Mouse (Mus musculus) heart, postnatal 4 days (tissue): ENCODE data around the gene Apon. TPM values are rescaled to one million over a fixed set of nuclear protein-coding genes. Genes with fewer than 3 reads are reported as not detected.
"Not testable (repeated sequence)": the region's sequence is repeated elsewhere in the genome, so short reads cannot be mapped to it uniquely, and the experiment has no call there.

ENCODE experiments used
- DNase-seq: peaks from one replicate; pipeline ENCODE4 v3.0.0; 2021
- total RNA-seq, 2 experiments: library from RNA; stranded (reverse); gene quantifications; 2 replicates each; pipeline ENCODE4 v1.2.3; 2021

The Apon gene
- total RNA-seq = under 1 TPM in 1 of 2 experiments, not detected in 1; 0.29 TPM

GRCm38 (mm10) chr10:128253677-128254255 lies at the start of gene Apon:
TSS of gene Apon (plus strand) at chr10:128254096.
- no peak for DNase-seq

- DNase-seq = no peak
These were observed 49.0 kb upstream of the Apon start for GRCm38 (mm10) chr10:128204941-128205340.

- no peak for DNase-seq
These were observed 45.6 kb upstream of the Apon start for GRCm38 (mm10) chr10:128208326-128208725.

DNA sequence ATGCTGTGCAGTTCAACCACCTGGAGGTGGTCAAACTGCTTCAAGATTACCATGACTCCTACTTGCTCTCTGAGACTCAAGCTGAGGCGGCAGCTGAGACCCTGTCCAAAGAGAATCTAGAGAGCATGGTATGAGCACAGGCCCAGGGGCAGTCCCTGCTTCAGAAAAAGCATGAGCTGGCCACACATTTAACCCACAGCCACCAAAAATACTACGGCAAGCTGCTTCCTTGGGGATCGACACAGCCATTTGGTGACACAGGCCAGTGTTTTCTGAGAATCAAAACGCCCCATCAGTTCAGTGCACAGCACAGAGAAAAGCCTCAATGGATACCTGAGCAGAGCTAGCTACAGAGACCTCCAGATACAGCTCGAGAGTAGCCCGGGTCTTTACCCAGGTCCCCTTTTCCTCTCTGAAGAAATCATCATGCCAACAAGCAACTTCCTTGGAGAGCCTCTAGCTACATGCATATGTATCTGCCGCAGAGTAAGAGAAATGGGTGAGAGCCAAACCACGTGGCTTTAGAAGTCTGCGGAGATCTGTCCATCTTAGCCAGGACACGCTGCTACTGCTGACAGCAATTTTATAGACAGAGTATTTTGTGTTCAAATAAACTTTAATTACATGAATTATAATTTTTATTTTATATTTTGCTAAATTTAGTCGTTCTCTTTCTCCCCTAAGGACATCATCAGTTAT lies 44.4 kb upstream of the Apon start:
- no peak for DNase-seq

DNA sequence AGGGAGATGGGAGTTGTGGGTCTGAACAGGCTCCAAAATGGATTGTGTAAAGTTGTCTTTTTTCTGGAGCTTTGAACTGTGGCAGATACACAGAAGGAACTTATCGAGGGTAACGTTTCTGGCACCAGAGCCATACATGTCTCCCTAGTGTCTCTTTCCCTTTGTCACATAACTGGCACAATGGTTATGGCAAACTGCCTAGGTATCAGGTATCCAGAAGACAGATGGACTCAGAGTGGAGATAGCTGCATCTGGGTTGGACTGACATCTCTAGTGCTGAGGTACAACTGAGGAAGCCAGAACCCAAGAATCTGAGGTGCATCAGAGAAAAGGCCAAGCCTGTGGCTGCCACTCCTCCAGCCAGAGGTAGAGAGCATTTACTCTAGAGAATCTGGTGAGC lies 43.8 kb upstream of the Apon start:
- no peak for DNase-seq

DNA sequence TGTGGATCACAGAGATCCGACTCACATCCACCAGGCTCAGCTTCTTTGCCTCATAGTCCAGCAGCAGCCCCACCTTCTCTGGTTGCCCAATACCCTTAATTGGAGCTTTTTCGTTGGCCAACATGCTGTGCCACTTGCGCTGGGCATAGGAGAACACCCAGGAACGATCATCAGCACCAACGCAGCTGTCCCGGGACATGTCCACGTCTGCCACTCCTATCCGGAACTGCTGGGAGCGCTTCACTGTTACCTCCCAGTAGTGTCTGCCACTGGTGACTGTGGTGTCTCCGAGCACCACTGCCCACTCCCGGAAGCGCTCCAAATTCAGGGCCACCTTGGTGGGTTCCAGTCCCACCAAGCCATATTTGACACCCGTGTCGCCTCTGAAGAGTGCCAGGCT lies 42.9 kb upstream of the Apon start:
- DNase-seq = no peak

DNA sequence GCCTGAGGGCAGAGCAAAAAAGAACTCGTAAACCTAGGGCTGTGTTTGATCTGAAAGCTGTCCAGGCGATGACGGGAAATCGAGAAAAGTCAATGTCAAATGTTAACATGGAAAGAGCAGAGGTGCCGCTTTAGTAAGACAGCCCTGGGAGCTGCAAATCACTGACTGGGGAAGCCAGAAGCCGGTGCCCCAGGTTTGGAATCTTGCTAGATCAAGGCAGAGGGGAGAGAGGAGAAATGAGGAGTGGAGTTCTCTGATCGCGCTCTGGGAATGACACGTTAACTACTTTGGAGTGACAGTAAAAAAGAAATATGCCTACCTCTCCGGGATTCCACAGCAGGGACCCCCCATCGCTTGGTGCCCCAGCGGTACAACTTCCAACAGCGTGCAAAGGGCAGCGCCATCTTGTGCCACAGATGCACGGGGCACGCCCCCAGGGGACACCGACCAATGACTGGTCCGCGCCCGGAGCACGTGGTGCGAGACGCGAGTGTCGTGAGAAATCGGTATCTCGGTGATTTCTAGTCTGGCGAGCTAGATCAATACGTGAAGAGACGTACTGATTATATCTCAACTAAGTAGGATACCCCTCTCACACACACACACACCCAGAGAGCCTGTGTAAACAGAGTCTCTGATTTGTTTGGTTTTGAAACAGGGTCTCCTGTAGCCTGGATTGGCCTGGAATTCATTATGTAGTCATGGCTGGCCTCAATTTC lies 42.3 kb upstream of the Apon start, which contains the start of gene Spryd4:
Spryd4 (minus strand) TSS at position 418 of the 719 bp plus-strand sequence.
- DNase-seq = peak; percentile 93

- DNase-seq = no peak
These were observed 41.7 kb upstream of the Apon start for GRCm38 (mm10) chr10:128212148-128212547.

GRCm38 (mm10) chr10:128212871-128213323 lies 41.0 kb upstream of the Apon start:
- DNase-seq = peak; percentile 73

GRCm38 (mm10) chr10:128214112-128214511 lies 39.8 kb upstream of the Apon start:
- DNase-seq = not testable (repeated sequence)

- DNase-seq = no peak
These were observed 38.9 kb upstream of the Apon start for GRCm38 (mm10) chr10:128214981-128215380.

DNA sequence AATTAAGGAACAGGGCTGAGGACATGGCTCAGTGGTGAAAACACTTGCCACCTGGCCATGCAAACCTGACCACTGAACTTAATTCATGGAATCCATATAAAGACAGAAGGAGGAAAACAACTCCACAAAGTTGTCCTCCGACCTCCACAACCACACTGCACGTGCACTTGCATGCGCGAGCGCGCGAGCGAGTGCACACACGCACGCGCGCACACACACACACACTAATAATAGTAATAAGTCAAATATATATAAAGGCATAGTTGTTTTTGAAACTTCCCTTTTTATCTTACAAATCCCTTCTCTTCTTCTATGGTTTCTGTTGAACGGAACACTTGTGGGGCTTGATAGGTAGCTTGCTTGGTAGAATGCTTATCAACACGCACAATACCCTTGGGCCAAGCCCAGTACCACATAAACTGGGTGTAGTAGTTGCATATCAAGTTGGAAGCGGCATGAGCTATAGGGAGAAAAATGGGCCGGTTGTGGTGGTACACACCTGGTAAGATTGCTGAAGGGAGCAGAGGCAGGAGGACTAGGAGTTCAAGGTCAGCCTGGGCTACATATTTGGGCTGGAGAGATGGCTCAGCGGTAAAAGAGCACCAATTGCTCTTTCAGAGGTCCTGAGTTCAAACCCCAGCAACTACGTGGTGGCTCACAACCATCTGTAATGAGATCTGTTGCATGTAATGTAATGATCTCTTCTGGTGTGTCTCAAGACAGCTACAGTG lies 35.3 kb upstream of the Apon start:
- no peak for DNase-seq

GRCm38 (mm10) chr10:128221533-128222286 lies 32.2 kb upstream of the Apon start:
- DNase-seq = no peak

GRCm38 (mm10) chr10:128225064-128225463 lies 28.8 kb upstream of the Apon start:
- DNase-seq = no peak

GRCm38 (mm10) chr10:128225538-128225937 lies 28.4 kb upstream of the Apon start, which contains the start of gene Mip:
TSS of gene Mip (plus strand) at chr10:128225838.
- DNase-seq = no peak

GRCm38 (mm10) chr10:128227592-128227991 lies 26.3 kb upstream of the Apon start:
- no peak for DNase-seq

GRCm38 (mm10) chr10:128228009-128228408 lies 25.9 kb upstream of the Apon start:
- no peak for DNase-seq

- DNase-seq = no peak
These were observed 23.3 kb upstream of the Apon start for GRCm38 (mm10) chr10:128230582-128230981.

DNA sequence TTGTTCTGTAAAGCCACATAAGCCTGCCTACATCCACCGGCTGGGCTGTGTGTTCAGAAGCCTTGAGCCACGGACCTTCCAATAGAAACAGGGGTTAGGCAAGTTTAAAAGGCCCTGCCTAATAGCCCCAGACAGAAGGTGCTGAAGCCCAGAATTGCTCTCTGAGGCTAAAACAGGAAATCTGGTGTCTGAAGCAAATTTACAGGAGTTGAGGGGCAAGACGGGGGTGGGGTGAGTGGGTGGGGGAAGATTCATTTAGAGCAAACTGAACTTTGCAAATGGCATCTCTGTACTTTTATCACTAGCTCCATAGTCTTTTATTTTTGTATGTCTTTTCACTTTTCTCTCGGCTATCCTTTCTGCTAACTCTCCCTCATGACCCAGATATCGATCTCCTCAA lies 22.8 kb upstream of the Apon start:
- DNase-seq = no peak

DNA sequence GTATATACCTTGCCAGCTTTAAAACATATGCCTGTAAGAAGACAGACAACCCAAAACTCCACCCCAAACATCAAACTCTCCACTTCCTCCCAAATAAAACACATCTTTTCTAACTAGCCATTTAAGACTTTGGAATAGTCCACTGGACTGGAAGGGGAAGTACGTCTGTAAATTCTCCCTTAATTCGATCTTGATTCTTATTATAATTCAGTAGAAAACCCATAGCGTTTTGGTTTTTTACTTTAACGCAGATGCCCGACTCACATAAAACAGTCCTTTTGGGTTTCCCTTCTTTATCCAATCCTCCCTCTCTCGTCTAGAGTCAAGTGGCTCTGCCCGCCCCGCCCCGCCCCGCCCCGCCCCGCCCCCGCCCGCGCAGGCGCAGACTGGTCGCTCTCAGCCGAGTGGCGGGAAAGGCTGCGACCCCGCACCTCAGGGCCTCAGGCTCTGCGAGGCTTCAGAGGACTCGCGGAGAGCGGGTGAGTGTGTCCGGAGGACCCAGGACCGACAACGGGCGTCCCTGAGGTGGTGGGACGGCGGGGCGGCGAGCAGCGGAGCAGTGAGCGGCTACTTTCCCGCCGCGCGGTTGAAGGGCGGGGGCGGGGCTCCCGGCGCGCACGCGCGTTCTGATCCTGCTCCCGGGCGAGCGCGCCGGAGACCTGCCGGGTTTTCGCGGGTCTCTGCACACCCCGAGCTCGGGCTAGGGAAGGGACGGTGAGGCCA lies 22.0 kb upstream of the Apon start, which contains the start of gene Timeless:
Timeless (plus strand) TSS at position 369 of the 723 bp plus-strand sequence.
- peak; percentile 91 for DNase-seq

DNA sequence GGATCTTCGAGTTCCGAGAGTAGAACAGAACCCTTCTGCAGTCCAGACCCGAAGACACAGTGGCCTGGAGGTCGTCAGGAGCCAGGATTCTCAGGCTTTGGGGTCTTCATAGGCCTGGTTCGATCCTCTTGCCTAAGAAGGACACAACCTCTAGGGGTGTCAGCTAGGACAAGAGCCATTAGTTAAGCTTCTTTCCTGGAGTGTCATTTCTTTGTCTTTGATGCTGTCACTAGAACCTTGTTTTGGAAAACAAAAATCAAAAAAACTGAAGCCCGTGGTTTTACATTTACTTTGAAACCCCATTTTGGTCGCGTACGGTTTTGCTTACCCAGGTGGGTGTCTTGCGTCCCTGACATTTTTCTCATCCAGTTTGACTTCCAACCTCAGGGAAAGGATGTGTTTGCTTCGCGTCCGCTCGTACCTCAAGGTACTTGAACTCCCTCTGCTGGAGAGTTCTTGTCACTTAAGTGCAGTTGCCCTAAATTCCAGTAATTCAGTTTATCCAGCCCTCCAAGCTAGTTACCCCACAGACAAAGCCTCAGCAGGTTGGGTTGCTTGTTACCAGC lies 21.4 kb upstream of the Apon start:
- DNase-seq = peak; percentile 60
